Mouse (Mus musculus) mouse embryonic stem cell (cell line): ENCODE data around the gene Gramd1b.
"Not testable (repeated sequence)": the region's sequence is repeated elsewhere in the genome, so short reads cannot be mapped to it uniquely, and the experiment has no call there.

Source experiments
- in situ Hi-C, 2 experiments: fragments of 300-500 bp; cut with MboI; formaldehyde crosslinking; loops; 1 replicate in 1 of 2; 3 replicates in 1 of 2; pipeline ENCODE4 v1.14.3; 2019 to 2020; ENCODE audit warnings: low sequenced_read_pairs in 2 of 2, low pct_unique_long_range_greater_than_20kb in 1 of 2, mixed read lengths in 1 of 2; ENCODE audit not compliant: unreplicated experiment in 1 of 2

Gene Gramd1b

DNA sequence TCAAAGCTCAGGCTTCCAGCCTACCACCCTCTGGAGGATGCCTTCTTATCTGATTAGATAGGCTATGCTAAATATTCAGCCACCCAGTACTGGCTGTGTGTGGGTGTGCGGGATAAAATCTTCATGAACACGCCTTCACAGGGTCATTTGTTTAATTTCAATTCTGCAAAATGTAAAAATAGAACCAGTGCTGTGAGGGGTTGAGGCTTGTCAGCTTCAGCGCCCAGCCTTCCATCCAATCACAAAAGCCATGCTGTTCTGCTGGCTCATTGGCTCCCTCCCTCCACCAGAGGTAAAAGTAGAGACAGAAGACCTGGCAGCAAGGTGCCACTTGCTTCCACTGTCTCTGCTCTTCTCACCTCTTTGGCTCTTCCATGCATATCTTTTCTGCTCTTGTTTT is 4.3 kb downstream of the Gramd1b start:
- in situ Hi-C loops, result no loop called here

GRCm38 (mm10) chr9:40522156-40522555 is 9.0 kb downstream of the Gramd1b start:
- in situ Hi-C loops, result no loop called here

- in situ Hi-C loops, result no loop called here
Observed at GRCm38 (mm10) chr9:40521097-40521496, 10.1 kb downstream of the Gramd1b start.

GRCm38 (mm10) chr9:40519294-40519693 is 11.9 kb downstream of the Gramd1b start:
- in situ Hi-C loops, result no loop called here

- in situ Hi-C loops, result no loop called here
Observed at GRCm38 (mm10) chr9:40511970-40512369, 19.2 kb downstream of the Gramd1b start.

DNA sequence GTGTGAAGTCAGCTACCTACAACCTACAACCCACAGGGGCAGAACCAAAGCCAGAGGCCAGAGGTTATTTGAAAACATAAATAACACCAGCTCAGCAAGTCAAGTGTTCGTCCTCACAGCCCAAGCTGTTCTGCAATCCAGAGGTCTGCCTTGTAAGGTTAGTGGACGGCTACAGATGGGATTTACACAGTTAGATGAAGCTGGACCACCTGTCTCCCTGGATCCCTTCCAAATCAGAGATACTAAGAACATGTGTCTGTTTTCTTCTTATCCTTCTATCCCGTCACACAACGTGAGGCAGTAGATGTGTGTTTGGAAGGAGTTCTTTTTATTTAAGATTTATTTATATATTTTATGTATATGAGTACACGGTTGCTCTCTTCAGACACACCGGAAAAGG is 21.7 kb downstream of the Gramd1b start:
- in situ Hi-C loops, result no loop called here

DNA sequence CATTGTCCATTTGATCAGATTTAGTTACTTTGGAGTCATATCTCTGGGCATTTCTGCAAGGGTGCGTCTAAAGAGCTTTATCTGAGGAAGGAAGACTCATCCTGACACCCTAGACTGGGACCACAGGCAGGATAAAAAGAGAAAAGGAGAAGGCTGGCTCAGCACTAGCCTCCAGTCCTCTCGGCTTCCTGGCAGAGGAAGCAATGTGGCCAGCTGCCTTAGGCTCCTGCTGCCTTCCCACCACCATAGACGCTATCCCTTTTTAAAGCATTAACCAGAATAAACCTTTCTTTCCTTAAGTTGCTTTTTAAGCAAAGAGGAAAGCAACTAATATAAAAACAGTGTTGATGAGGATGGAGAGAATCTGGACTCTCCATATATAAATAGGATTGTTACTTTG is 24.6 kb downstream of the Gramd1b start:
- in situ Hi-C loops, result no loop called here

DNA sequence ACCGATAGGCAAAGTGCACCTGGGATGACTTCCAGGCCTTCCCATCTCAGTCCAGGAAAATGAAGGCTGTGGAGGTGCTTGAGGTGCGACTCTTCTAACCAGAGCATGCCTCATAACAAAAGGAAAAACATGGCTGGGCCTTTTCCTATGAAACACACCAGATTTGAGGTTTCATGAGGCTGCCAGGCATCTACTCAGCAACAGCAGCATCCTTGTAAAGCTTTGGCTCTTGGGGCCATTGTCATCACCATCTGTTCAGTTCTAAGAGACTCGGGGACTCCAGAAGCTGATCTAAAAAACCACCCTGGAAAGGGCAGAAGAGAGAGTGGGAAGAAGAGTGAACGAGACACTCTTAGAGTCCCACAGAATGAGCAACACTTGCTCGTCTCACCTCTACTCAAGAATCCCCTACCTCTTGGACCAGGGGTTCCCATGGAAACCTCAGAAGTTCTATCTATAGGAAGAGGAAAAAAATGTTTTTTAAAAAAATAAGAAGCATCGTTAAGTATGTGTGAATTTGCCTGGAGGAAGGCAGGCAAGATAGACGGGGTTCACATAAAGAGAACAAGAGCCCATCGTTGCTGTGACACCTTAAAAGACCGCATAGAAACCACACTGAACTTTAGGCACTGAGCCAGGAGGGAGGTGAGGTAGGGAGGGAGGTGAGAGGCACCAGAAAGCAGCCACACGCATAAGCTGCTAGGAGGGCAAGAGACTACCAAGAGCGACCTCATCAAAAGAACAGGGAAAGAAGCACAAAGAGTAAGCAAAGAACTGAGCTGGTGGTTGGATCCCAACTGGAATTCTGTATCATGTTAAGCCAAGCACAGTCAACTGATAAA is 25.5 kb downstream of the Gramd1b start:
- in situ Hi-C loops, result no loop called here

GRCm38 (mm10) chr9:40504886-40505285 is 26.3 kb downstream of the Gramd1b start:
- in situ Hi-C loops, result no loop called here

- in situ Hi-C loops, result no loop called here
Observed at GRCm38 (mm10) chr9:40500691-40501090, 30.5 kb downstream of the Gramd1b start.

- in situ Hi-C loops, result not testable (repeated sequence)
Observed at GRCm38 (mm10) chr9:40482351-40483084, 48.7 kb downstream of the Gramd1b start.

- in situ Hi-C loops, result no loop called here
Observed at GRCm38 (mm10) chr9:40481271-40481670, 49.9 kb downstream of the Gramd1b start.

GRCm38 (mm10) chr9:40479333-40479732 is 51.9 kb downstream of the Gramd1b start:
- in situ Hi-C loops, result no loop called here

DNA sequence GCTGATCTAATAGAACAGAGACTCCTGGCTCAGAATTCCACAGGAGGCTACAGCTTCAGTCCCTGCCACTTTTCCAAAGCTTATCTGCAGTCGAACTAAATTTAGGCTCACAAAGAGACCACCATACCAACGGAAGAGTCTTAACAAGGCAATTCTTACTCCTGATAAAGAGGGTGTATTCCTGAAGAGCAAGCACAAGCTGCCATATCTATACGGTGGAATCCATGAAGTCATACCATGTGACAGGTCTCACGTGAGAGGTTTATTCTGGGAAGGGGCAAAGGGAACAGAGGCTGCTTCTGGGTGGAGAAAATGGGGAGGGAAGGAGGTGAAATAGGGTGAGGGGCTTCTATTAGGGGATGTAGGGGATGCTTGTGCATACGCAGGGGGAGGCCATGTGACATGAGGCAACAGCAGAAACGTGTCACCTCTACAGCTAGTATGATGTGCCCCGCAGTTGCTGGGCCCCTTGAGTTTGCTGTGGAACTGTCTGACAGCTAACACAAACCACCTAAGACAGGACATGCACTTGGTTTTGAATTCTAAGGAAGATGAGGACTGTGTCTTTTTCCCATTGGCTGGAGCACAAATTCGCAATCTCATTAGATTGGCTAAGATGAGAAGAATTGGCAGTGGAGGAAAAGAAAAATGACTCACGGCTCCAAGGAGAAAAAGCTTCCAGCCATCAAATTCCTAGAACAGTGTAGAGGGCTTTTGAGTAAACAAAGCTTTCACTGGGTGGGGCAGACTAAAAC is 52.9 kb downstream of the Gramd1b start:
- in situ Hi-C loops, result no loop called here

- in situ Hi-C loops, result no loop called here
Observed at GRCm38 (mm10) chr9:40477611-40478010, 53.6 kb downstream of the Gramd1b start.

GRCm38 (mm10) chr9:40476098-40476497 is 55.1 kb downstream of the Gramd1b start:
- in situ Hi-C loops, result no loop called here

DNA sequence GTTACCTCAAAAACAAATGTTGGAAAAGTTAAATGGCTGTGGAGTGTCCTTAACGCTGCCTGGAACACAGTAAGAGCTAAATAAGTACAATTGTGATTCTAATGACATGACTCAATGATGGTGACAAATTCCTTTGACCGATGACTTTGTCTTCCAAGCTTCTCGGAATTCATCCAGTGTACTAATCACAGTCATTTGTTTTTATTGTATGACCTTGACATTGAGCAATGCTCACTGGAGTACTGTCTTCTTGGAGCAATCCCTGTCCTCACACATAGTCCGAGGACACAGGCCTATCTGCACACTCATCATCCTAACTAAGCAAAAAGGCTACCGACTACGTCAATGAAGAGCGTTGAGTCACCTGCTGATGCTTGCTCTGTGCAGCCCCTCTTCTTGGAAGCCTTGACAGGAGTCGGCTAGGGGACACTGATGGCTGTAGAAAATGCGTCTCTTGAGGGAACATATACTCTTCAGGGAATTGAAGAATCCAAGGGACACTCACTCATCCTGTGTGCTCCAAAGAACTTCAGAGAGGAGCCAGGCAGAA is 58.1 kb downstream of the Gramd1b start:
- in situ Hi-C loops, result no loop called here

GRCm38 (mm10) chr9:40469403-40470137 is 61.6 kb downstream of the Gramd1b start:
- in situ Hi-C loops, result no loop called here
